In the genomic region with DNA sequence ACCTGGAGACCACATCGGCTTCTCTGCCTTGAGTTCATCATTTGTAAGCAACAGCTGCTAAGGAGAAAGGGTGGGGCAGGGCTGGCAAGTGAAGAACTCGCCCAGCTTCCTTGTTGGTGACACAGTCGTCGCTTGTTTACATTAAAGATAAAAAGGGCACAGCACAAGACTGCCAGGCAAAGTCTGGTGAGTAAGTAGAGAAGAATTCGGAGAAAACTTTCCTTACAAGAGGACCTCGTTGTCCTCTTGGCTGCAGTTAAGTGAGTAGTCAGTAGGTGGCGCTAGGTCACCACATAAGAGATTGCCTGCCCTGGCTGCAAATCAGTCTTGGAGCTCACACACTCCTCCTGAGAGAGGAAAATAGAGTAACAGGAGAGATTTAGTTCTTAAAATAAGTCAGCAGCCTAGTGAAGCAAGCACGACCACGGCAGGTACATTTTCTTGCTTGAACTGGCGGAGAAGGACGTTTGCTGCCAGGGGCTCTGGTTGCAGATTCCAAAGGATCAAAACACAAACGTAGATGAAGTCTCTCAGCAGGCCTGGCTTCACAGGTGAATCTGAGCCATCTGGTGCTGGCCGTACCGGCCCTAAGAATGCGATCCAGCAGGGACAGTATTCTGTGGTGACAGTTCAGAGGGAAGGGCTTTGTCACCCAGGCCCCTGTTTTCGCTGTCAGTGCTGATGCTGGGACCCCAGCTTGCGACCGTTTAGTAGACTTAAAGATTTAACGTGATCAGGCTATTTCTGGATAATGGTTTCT, we compare ENCODE assay signal across 8 mouse cellular contexts. TPM values are rescaled to one million over a fixed set of nuclear protein-coding genes. Genes with fewer than 3 reads are reported as not detected.
DNase-seq lines count a peak whose midpoint lies in the region; ATAC-seq and TF ChIP-seq lines count a peak whose summit lies in the region.

No protein-coding gene starts in this region.

- no peaks in the 10 kb centered on the region for H3K36me3 ChIP-seq in hindbrain, embryonic 16.5 days (ENCODE audit: control insufficient read depth, insufficient read depth, low read length)
- no peaks in the 10 kb centered on the region for H3K36me3 ChIP-seq in midbrain, embryonic 11.5 days (ENCODE audit: control insufficient read depth, insufficient read depth, low read length)

- peak; percentile 87 for DNase-seq in ZHBTc4 (ENCODE audit: low read depth, low spot score)
- DNase-seq in cerebellum, postnatal 14 days: peak; percentile 90
- peak; percentile 82 for DNase-seq in gastrocnemius, adult 2 months
- DNase-seq in left cerebral cortex, adult 8-10 months (ENCODE audit: low spot score in 2 of 2): peak; percentile 37 to 72
- peak; percentile 99 for DNase-seq in midbrain, embryonic 11.5 days (ENCODE audit: low spot score, missing footprints)
- peak; percentile 83 for DNase-seq in right cerebral cortex, postnatal 4 days
- peak; percentile 66 to 82 for DNase-seq in urinary bladder, postnatal 4 days (ENCODE audit: low spot score in 2 of 2)

- peak overlapping the region; percentile 43 for H3K4me3 ChIP-seq in gastrocnemius, adult 2 months
- no peak overlapping the region for H3K4me3 ChIP-seq in hindbrain, embryonic 16.5 days (ENCODE audit: low read length)
- H3K4me3 ChIP-seq in midbrain, embryonic 11.5 days (ENCODE audit: low read depth, low read length): no peak overlapping the region

- H3K4me2 ChIP-seq in hindbrain, embryonic 16.5 days (ENCODE audit: low read length): no peak overlapping the region
- no peak overlapping the region for H3K4me2 ChIP-seq in midbrain, embryonic 11.5 days

- intact Hi-C loops in gastrocnemius, adult 2 months (cut with DNase I): no loop called here

- peak; percentile 94 for TF ChIP-seq CTCF in gastrocnemius, adult 2 months (IDR thresholded peaks at IDR 0.05)

- peak; percentile 80 for ATAC-seq in hindbrain, embryonic 16.5 days
- ATAC-seq in midbrain, embryonic 11.5 days (ENCODE audit: low FRiP score): peak; percentile 63

- peak overlapping the region; percentile 72 for H3K27ac ChIP-seq in gastrocnemius, adult 2 months
- H3K27ac ChIP-seq in hindbrain, embryonic 16.5 days (ENCODE audit: low read depth, low read length): no peak overlapping the region
- H3K27ac ChIP-seq in midbrain, embryonic 11.5 days (ENCODE audit: low read depth, low read length): no peak overlapping the region

- no peaks in the 10 kb centered on the region; the same call in 1 of the 2 replicates for H3K27me3 ChIP-seq in hindbrain, embryonic 16.5 days (replicated peaks; ENCODE audit: control insufficient read depth, insufficient read depth, low read length)
- no peaks in the 10 kb centered on the region for H3K27me3 ChIP-seq in midbrain, embryonic 11.5 days (ENCODE audit: control insufficient read depth, insufficient read depth, low read length)

- H3K4me1 ChIP-seq in hindbrain, embryonic 16.5 days (ENCODE audit: control insufficient read depth, insufficient read depth, low read depth, low read length): no peaks in the 10 kb centered on the region
- H3K4me1 ChIP-seq in midbrain, embryonic 11.5 days (ENCODE audit: control insufficient read depth, insufficient read depth, low read length): no peaks in the 10 kb centered on the region

- no peak overlapping the region for H3K9ac ChIP-seq in hindbrain, embryonic 16.5 days (ENCODE audit: low read depth, low read length)
- no peak overlapping the region for H3K9ac ChIP-seq in midbrain, embryonic 11.5 days (ENCODE audit: low read length)

- no peaks in the 10 kb centered on the region for H3K9me3 ChIP-seq in hindbrain, embryonic 16.5 days (ENCODE audit: control insufficient read depth, low read length)
- H3K9me3 ChIP-seq in midbrain, embryonic 11.5 days (ENCODE audit: control insufficient read depth, low read length): no peaks in the 10 kb centered on the region

- WGBS in hindbrain, embryonic 16.5 days: 23% methylated on average over 19 of the region's 19 CpGs
- 25% methylated on average over 19 of the region's 19 CpGs for WGBS in midbrain, embryonic 11.5 days

RNA-seq across cellular contexts. Expression of a gene that starts 24.2 kb away (rescaled TPM):
- total RNA-seq in gastrocnemius, adult 2 months (2021): not detected
- polyA plus RNA-seq in hindbrain, embryonic 16.5 days (2015; fragmentation: Nextera tagmentation; extraction: Ambion mirVana): 0.19 TPM in 2 replicates
- total RNA-seq in left cerebral cortex, adult 8-10 months (2022): under 1 TPM in 1 of 4 experiments, not detected in 3; 0.15 TPM
- 0.11 and 0.18 TPM in 2 replicates for polyA plus RNA-seq in midbrain, embryonic 11.5 days (2014; fragmentation: Nextera tagmentation; extraction: Ambion mirVana)

RNA-seq across cellular contexts. Expression of a gene that starts 53.4 kb away (rescaled TPM):
- total RNA-seq in gastrocnemius, adult 2 months (2021): 1 to 10 TPM; 6.1 to 7.3 TPM
- polyA plus RNA-seq in hindbrain, embryonic 16.5 days (2015; fragmentation: Nextera tagmentation; extraction: Ambion mirVana): 15.0 and 16.1 TPM in 2 replicates
- total RNA-seq in left cerebral cortex, adult 8-10 months (2022): 10 to 100 TPM; 15.0 to 21.5 (median 16.7) TPM
- 17.0 and 20.9 TPM in 2 replicates for polyA plus RNA-seq in midbrain, embryonic 11.5 days (2014; fragmentation: Nextera tagmentation; extraction: Ambion mirVana)
